Mouse (Mus musculus): Measurements from ENCODE around the gene Tchp.

Tchp gene

GRCm38 (mm10) chr5:114742572-114742971, 35.0 kb downstream of the Tchp start:
- no peak for DNase-seq

- DNase-seq = no peak
These were observed 35.6 kb downstream of the Tchp start for GRCm38 (mm10) chr5:114742998-114743696.

GRCm38 (mm10) chr5:114743697-114744090, 36.1 kb downstream of the Tchp start:
- no peak for DNase-seq

GRCm38 (mm10) chr5:114745581-114745980, 38.0 kb downstream of the Tchp start:
- DNase-seq = no peak

GRCm38 (mm10) chr5:114746886-114747285, 39.3 kb downstream of the Tchp start:
- no peak for DNase-seq

- no peak for DNase-seq
These were observed 40.0 kb downstream of the Tchp start for GRCm38 (mm10) chr5:114747521-114747920.

- DNase-seq = no peak
These were observed 42.8 kb downstream of the Tchp start for GRCm38 (mm10) chr5:114750325-114750724.

GRCm38 (mm10) chr5:114752397-114752796, 44.8 kb downstream of the Tchp start:
- DNase-seq = no peak

- DNase-seq = no peak
These were observed 45.8 kb downstream of the Tchp start for GRCm38 (mm10) chr5:114753384-114753783.

- no peak for DNase-seq
These were observed 52.1 kb downstream of the Tchp start for GRCm38 (mm10) chr5:114759536-114760090.

- no peak for DNase-seq
These were observed 54.4 kb downstream of the Tchp start for GRCm38 (mm10) chr5:114761980-114762379.

GRCm38 (mm10) chr5:114764812-114765735, 57.5 kb downstream of the Tchp start:
- no peak for DNase-seq

- no peak for DNase-seq
These were observed 59.1 kb downstream of the Tchp start for GRCm38 (mm10) chr5:114766686-114767085.

GRCm38 (mm10) chr5:114767185-114767584, 59.6 kb downstream of the Tchp start:
- no peak for DNase-seq

- DNase-seq = peak; percentile 45 to 63
These were observed 62.2 kb downstream of the Tchp start for GRCm38 (mm10) chr5:114769786-114770185.

- DNase-seq = no peak
These were observed 64.2 kb downstream of the Tchp start for GRCm38 (mm10) chr5:114771796-114772195.

Data from thymus, postnatal 36 days (tissue).